Mouse (Mus musculus) embryonic facial prominence, embryonic 12.5 days (tissue): ENCODE measurements at regions not wholly inside any gene's neighbourhood (a gene's known extent, or its start where the extent isn't known, plus 50 kb on each side); places are given as distances from the start of the nearest gene placed in this dataset.
"Not testable (repeated sequence)": the region's sequence is repeated elsewhere in the genome, so short reads cannot be mapped to it uniquely, and the experiment has no call there.

ENCODE experiments used
- ATAC-seq: fragments of 200-750 bp; cut with Nextera tagmentation; 2 replicates; pipeline ENCODE4 v1.8.0; 2017; ENCODE audit not compliant: insufficient number of reproducible peaks, insufficient read depth, low FRiP score, low TSS enrichment
- H3K27ac ChIP-seq: fragments of 300-500 bp; sonication (generic); 2 replicates; pipeline ENCODE4 v1.5.1; 2016; ENCODE audit warnings: mild to moderate bottlenecking
- H3K27me3 ChIP-seq: fragments of 300-500 bp; sonication (generic); 2 replicates; pipeline ENCODE4 v1.6.1; 2016; ENCODE audit warnings: mild to moderate bottlenecking, moderate library complexity
- H3K36me3 ChIP-seq: fragments of 300-500 bp; sonication (generic); 2 replicates; pipeline ENCODE4 v1.6.1; 2016; ENCODE audit warnings: mild to moderate bottlenecking
- H3K4me1 ChIP-seq: fragments of 300-500 bp; sonication (generic); 2 replicates; pipeline ENCODE4 v1.6.1; 2016
- H3K4me2 ChIP-seq: fragments of 300-500 bp; sonication (generic); replicated peaks from 2 replicates; pipeline ENCODE4 v1.6.1; 2016; ENCODE audit warnings: mild to moderate bottlenecking, moderate library complexity
- H3K4me3 ChIP-seq: fragments of 300-500 bp; sonication (generic); 2 replicates; pipeline ENCODE4 v1.5.1; 2016; ENCODE audit warnings: mild to moderate bottlenecking
- H3K9ac ChIP-seq: fragments of 300-500 bp; sonication (generic); 2 replicates; pipeline ENCODE4 v1.6.1; 2016; ENCODE audit warnings: mild to moderate bottlenecking, moderate library complexity
- H3K9me3 ChIP-seq: fragments of 300-500 bp; sonication (generic); 2 replicates; pipeline ENCODE4 v1.6.1; 2016; ENCODE audit warnings: mild to moderate bottlenecking, moderate library complexity
- WGBS: fragments of 180-500 bp; shearing (Covaris S2); methylation state at CpG from one replicate; pipeline ENCODE4 v1.1.7; 2016; 5-methylcytosine and 5-hydroxymethylcytosine counted together

GRCm38 (mm10) chr10:95747939-95748338 lies 74.7 kb upstream of the Anapc15-ps start:
- no peaks in the 10 kb centered on the region for H3K9me3 ChIP-seq
- WGBS, result 83% methylated on average over 7 of the region's 7 CpGs
- H3K4me3 ChIP-seq, result no peak overlapping the region
- no peaks in the 10 kb centered on the region for H3K36me3 ChIP-seq
- no peak overlapping the region for H3K27ac ChIP-seq
- no peaks in the 10 kb centered on the region for H3K27me3 ChIP-seq
- H3K4me1 ChIP-seq, result no peaks in the 10 kb centered on the region
- H3K9ac ChIP-seq, result no peak overlapping the region
- no peak for ATAC-seq
- H3K4me2 ChIP-seq, result no peak overlapping the region

GRCm38 (mm10) chr10:95745834-95746620 lies 72.8 kb upstream of the Anapc15-ps start:
- H3K4me2 ChIP-seq, result no peak overlapping the region
- ATAC-seq, result no peak
- H3K4me3 ChIP-seq, result no peak overlapping the region
- no peak overlapping the region for H3K27ac ChIP-seq
- H3K9ac ChIP-seq, result no peak overlapping the region
- no peaks in the 10 kb centered on the region for H3K27me3 ChIP-seq
- H3K9me3 ChIP-seq, result no peaks in the 10 kb centered on the region
- WGBS, result 75% methylated on average over 10 of the region's 10 CpGs
- no peaks in the 10 kb centered on the region for H3K36me3 ChIP-seq
- H3K4me1 ChIP-seq, result no peaks in the 10 kb centered on the region

- ATAC-seq, result no peak
- no peak overlapping the region for H3K4me2 ChIP-seq
- H3K27me3 ChIP-seq, result no peaks in the 10 kb centered on the region
- no peaks in the 10 kb centered on the region for H3K4me1 ChIP-seq
- 88% methylated on average over 2 of the region's 2 CpGs for WGBS
- no peak overlapping the region for H3K9ac ChIP-seq
- H3K27ac ChIP-seq, result no peak overlapping the region
- no peaks in the 10 kb centered on the region for H3K9me3 ChIP-seq
- no peaks in the 10 kb centered on the region for H3K36me3 ChIP-seq
- H3K4me3 ChIP-seq, result no peak overlapping the region
These were observed 72.0 kb upstream of the Anapc15-ps start for GRCm38 (mm10) chr10:95745254-95745653.

- no peak overlapping the region for H3K4me2 ChIP-seq
- 81% methylated on average over 6 of the region's 6 CpGs for WGBS
- H3K9me3 ChIP-seq, result no peaks in the 10 kb centered on the region
- no peak for ATAC-seq
- no peaks in the 10 kb centered on the region for H3K27me3 ChIP-seq
- H3K9ac ChIP-seq, result no peak overlapping the region
- no peak overlapping the region for H3K27ac ChIP-seq
- no peaks in the 10 kb centered on the region for H3K36me3 ChIP-seq
- H3K4me1 ChIP-seq, result no peaks in the 10 kb centered on the region
- H3K4me3 ChIP-seq, result no peak overlapping the region
These were observed 70.4 kb upstream of the Anapc15-ps start for GRCm38 (mm10) chr10:95743627-95744026.

- no peak for ATAC-seq
- no peak overlapping the region for H3K27ac ChIP-seq
- H3K4me2 ChIP-seq, result no peak overlapping the region
- no peak overlapping the region for H3K4me3 ChIP-seq
- WGBS, result 92% methylated on average over 4 of the region's 4 CpGs
- peaks cover 4% of the 10 kb centered on the region; the same call in 1 of the 2 replicates for H3K9me3 ChIP-seq
- no peak overlapping the region for H3K9ac ChIP-seq
- H3K27me3 ChIP-seq, result no peaks in the 10 kb centered on the region
- no peaks in the 10 kb centered on the region for H3K36me3 ChIP-seq
- H3K4me1 ChIP-seq, result no peaks in the 10 kb centered on the region
These were observed 66.2 kb upstream of the Anapc15-ps start for GRCm38 (mm10) chr10:95739421-95739820.

GRCm38 (mm10) chr10:95736743-95737142 lies 63.5 kb upstream of the Anapc15-ps start:
- not testable (repeated sequence) for H3K9ac ChIP-seq, H3K9me3 ChIP-seq, H3K4me3 ChIP-seq, ATAC-seq, H3K4me1 ChIP-seq, H3K27me3 ChIP-seq, H3K4me2 ChIP-seq, H3K27ac ChIP-seq, H3K36me3 ChIP-seq
- 82% methylated on average over 5 of the region's 5 CpGs for WGBS

GRCm38 (mm10) chr10:95731001-95731400 lies 57.8 kb upstream of the Anapc15-ps start:
- no peaks in the 10 kb centered on the region for H3K9me3 ChIP-seq
- ATAC-seq, result no peak
- H3K4me3 ChIP-seq, result no peak overlapping the region
- H3K4me1 ChIP-seq, result peaks cover 9% of the 10 kb centered on the region
- WGBS, result 91% methylated on average over 10 of the region's 10 CpGs
- H3K9ac ChIP-seq, result no peak overlapping the region
- H3K27me3 ChIP-seq, result no peaks in the 10 kb centered on the region
- H3K4me2 ChIP-seq, result no peak overlapping the region
- no peak overlapping the region for H3K27ac ChIP-seq
- no peaks in the 10 kb centered on the region for H3K36me3 ChIP-seq

- H3K36me3 ChIP-seq, result no peaks in the 10 kb centered on the region
- H3K27me3 ChIP-seq, result no peaks in the 10 kb centered on the region
- no peak overlapping the region for H3K9ac ChIP-seq
- H3K9me3 ChIP-seq, result no peaks in the 10 kb centered on the region
- WGBS, result 12% methylated on average over 9 of the region's 9 CpGs
- H3K4me2 ChIP-seq, result no peak overlapping the region; the same call in 1 of the 2 replicates
- H3K4me3 ChIP-seq, result no peak overlapping the region
- peak; percentile 85 for ATAC-seq
- peaks cover 16% of the 10 kb centered on the region for H3K4me1 ChIP-seq
- H3K27ac ChIP-seq, result peak overlapping the region; percentile 64
These were observed 56.6 kb upstream of the Anapc15-ps start for GRCm38 (mm10) chr10:95729890-95730289.

- H3K9ac ChIP-seq, result no peak overlapping the region
These were observed 52.7 kb upstream of the Anapc15-ps start for GRCm38 (mm10) chr10:95725910-95726309.

GRCm38 (mm10) chr10:95725349-95725748 lies 52.1 kb upstream of the Anapc15-ps start:
- Histone ChIP-seq H3K4me3 (no peak overlapping the region), H3K27ac (no peak overlapping the region), H3K4me2 (no peak overlapping the region), H3K36me3 (no peaks in the 10 kb centered on the region), H3K27me3 (no peaks in the 10 kb centered on the region), H3K9me3 (no peaks in the 10 kb centered on the region), H3K9ac (no peak overlapping the region), H3K4me1 (peaks cover 24% of the 10 kb centered on the region)
- ATAC-seq, result no peak
- 71% methylated on average over 5 of the region's 5 CpGs for WGBS

More at GRCm38 (mm10) chr10:95725910-95726309, 52.7 kb upstream of the Anapc15-ps start:
- Histone ChIP-seq H3K4me3 (no peak overlapping the region), H3K4me1 (peaks cover 24% of the 10 kb centered on the region), H3K9me3 (no peaks in the 10 kb centered on the region), H3K27me3 (no peaks in the 10 kb centered on the region), H3K36me3 (no peaks in the 10 kb centered on the region), H3K27ac (peak overlapping the region; percentile 54; the same call in 1 of the 2 replicates), H3K4me2 (no peak overlapping the region)
- 53% methylated on average over 5 of the region's 5 CpGs for WGBS
- ATAC-seq, result no peak
